Mouse (Mus musculus) heart, postnatal 0 days (tissue): Measurements from ENCODE around the gene Cnst.

Experiments used
- CTCF ChIP-seq: IDR thresholded peaks from 2 replicates; pipeline ENCODE4 v1.5.1; 2016; ENCODE audit warnings: antibody characterized with exemption, control low read depth, low read depth
- EP300 ChIP-seq: IDR thresholded peaks from 2 replicates; pipeline ENCODE4 v1.6.1; 2016; ENCODE audit warnings: antibody characterized with exemption, low read depth

GRCm38 (mm10) chr1:179592143-179592542 lies 46.0 kb downstream of the Cnst start:
- TF ChIP-seq CTCF: no peak
- TF ChIP-seq EP300: no peak
